26 mouse cellular contexts compared by ENCODE assay signal in genomic region chr10:72221120-72221519, GRCm38 (mm10).
DNase-seq lines count a peak whose midpoint lies in the region; ATAC-seq and TF ChIP-seq lines count a peak whose summit lies in the region.
"Had no signal": no experiment of that assay in that cellular context is flagged by ENCODE, and none has a peak within 500 bp of the region (broad histone marks: within the 10 kb centered on the region; RNA-seq: fewer than 3 reads in every experiment).

No protein-coding gene starts in this region.

- no peak overlapping the region for H3K4me2 ChIP-seq in forebrain, embryonic 12.5 days
- H3K4me2 ChIP-seq: hindbrain, embryonic 12.5 days had no signal

- H3K36me3 ChIP-seq in forebrain, embryonic 12.5 days (replicated peaks), result no peaks in the 10 kb centered on the region
- no peaks in the 10 kb centered on the region for H3K36me3 ChIP-seq in forebrain, embryonic 10.5 days (replicated peaks)
- H3K36me3 ChIP-seq: embryonic facial prominence, embryonic 10.5 days; G1E; heart, embryonic 10.5 days; hindbrain, embryonic 12.5 days had no signal

- TF ChIP-seq CTCF in layer of hippocampus, adult 2 months (conservative IDR thresholded peaks at IDR 0.05), result no peak

- H3K4me3 ChIP-seq in forebrain, embryonic 12.5 days (replicated peaks), result no peak overlapping the region
- H3K4me3 ChIP-seq in forebrain, embryonic 10.5 days, result no peak overlapping the region
- no peak overlapping the region for H3K4me3 ChIP-seq in layer of hippocampus, adult 2 months
- H3K4me3 ChIP-seq: embryonic facial prominence, embryonic 10.5 days; erythroblast, embryonic 14.5 days; heart, embryonic 10.5 days; hindbrain, embryonic 12.5 days had no signal

- no peak overlapping the region for H3K9ac ChIP-seq in forebrain, embryonic 12.5 days
- H3K9ac ChIP-seq: hindbrain, embryonic 12.5 days had no signal

- H3K27ac ChIP-seq in forebrain, embryonic 12.5 days, result no peak overlapping the region
- no peak overlapping the region for H3K27ac ChIP-seq in forebrain, embryonic 10.5 days
- H3K27ac ChIP-seq in layer of hippocampus, adult 2 months, result no peak overlapping the region
- H3K27ac ChIP-seq: embryonic facial prominence, embryonic 10.5 days; heart, embryonic 10.5 days; hindbrain, embryonic 12.5 days had no signal

- H3K9me3 ChIP-seq in forebrain, embryonic 12.5 days, result no peaks in the 10 kb centered on the region
- H3K9me3 ChIP-seq in forebrain, embryonic 10.5 days, result no peaks in the 10 kb centered on the region
- H3K9me3 ChIP-seq: embryonic facial prominence, embryonic 10.5 days; heart, embryonic 10.5 days; hindbrain, embryonic 12.5 days had no signal

- peak; percentile 27; the same call in 1 of the 2 replicates for ATAC-seq in forebrain, embryonic 12.5 days (ENCODE audit: low FRiP score)
- ATAC-seq: CD4-positive, CD25-positive, alpha-beta regulatory T cell, adult 4 months; hindbrain, embryonic 16.5 days; inflammation-experienced regulatory T-cells, adult 6 months; intestine, postnatal 0 days had no signal

- no peaks in the 10 kb centered on the region for H3K27me3 ChIP-seq in forebrain, embryonic 12.5 days
- H3K27me3 ChIP-seq in forebrain, embryonic 10.5 days (ENCODE audit: poor library complexity, severe bottlenecking), result no peaks in the 10 kb centered on the region
- H3K27me3 ChIP-seq: hindbrain, embryonic 12.5 days had no signal

- no peaks in the 10 kb centered on the region for H3K4me1 ChIP-seq in forebrain, embryonic 12.5 days
- H3K4me1 ChIP-seq in forebrain, embryonic 10.5 days, result peaks cover 4% of the 10 kb centered on the region; the same call in 1 of the 2 replicates
- H3K4me1 ChIP-seq: embryonic facial prominence, embryonic 10.5 days; heart, embryonic 10.5 days; hindbrain, embryonic 12.5 days had no signal

- WGBS in forebrain, embryonic 12.5 days, result 64% methylated on average over 5 of the region's 5 CpGs
- WGBS in forebrain, embryonic 10.5 days, result 72% methylated on average over 5 of the region's 5 CpGs

- DNase-seq in forebrain, embryonic 10.5 days (ENCODE audit: extremely low spot score, low spot score), result no peak
- peak; percentile 9 to 11 for DNase-seq in layer of hippocampus, adult 2 months (ENCODE audit: low spot score in 2 of 2)
- DNase-seq in layer of hippocampus, postnatal 10 days (ENCODE audit: low spot score in 2 of 2), result no peak
- peak; percentile 4 for DNase-seq in brain, embryonic 18.5 days (ENCODE audit: low read depth, low spot score)
- no peak for DNase-seq in frontal cortex, postnatal 36 days (ENCODE audit: low spot score in 2 of 2)
- no peak for DNase-seq in thymus, postnatal 0 days (ENCODE audit: low spot score)
- DNase-seq: adrenal gland, adult 8-10 months; adrenal gland, postnatal 36 days; B cell, adult 2 months; cerebellum, adult 18-20 months; cerebellum, adult 9-11 months; cerebellum, postnatal 36 days; gastrocnemius, postnatal 10 days; heart, adult 18-20 months; heart, postnatal 10 days; heart, postnatal 4 days had no signal

Comparison
In these comparisons a context has a peak if more than half of its experiments do, and no peak if none do; other contexts are left out.
1. DNase-seq: peak in layer of hippocampus, adult 2 months (2 of 2) and brain, embryonic 18.5 days (single experiment); none in forebrain, embryonic 10.5 days (single experiment), layer of hippocampus, postnatal 10 days (0 of 2), frontal cortex, postnatal 36 days (0 of 2) and thymus, postnatal 0 days (single experiment).